Mouse (Mus musculus): ENCODE data around the gene Msh5. TPM values are rescaled to one million over a fixed set of nuclear protein-coding genes. Genes with fewer than 3 reads are reported as not detected.
"Not testable (repeated sequence)": the region's sequence is repeated elsewhere in the genome, so short reads cannot be mapped to it uniquely, and the experiment has no call there.

Msh5 gene
- total RNA-seq, 2 experiments from 2014 or later = 0.26 to 1.1 TPM

DNA sequence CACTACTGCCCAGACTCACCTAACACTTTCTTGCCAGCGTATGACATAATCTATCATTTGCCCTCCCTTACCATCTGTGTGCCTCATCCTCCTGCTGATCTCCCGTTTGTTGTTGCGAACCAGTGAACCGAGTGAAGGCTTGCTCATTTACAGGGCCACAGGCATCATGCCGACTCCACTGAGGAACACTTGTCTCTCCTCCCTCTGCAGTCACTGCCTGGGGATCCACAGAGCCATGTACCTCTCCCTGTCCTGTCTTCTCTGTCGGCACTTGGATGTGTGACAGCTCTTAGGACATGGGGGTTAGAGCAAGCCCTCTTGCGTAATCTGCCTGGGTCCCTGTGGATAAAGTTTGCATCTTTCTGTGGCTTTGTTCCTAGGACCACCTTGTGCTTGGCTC lies 37.0 kb downstream of the Msh5 start:
- no peak for DNase-seq (ENCODE audit: low spot score in 2 of 2)
- no peak overlapping the region for H3K27ac ChIP-seq
- no peak for TF ChIP-seq CTCF (conservative IDR thresholded peaks at IDR 0.05)
- no peak overlapping the region for H3K4me3 ChIP-seq

DNA sequence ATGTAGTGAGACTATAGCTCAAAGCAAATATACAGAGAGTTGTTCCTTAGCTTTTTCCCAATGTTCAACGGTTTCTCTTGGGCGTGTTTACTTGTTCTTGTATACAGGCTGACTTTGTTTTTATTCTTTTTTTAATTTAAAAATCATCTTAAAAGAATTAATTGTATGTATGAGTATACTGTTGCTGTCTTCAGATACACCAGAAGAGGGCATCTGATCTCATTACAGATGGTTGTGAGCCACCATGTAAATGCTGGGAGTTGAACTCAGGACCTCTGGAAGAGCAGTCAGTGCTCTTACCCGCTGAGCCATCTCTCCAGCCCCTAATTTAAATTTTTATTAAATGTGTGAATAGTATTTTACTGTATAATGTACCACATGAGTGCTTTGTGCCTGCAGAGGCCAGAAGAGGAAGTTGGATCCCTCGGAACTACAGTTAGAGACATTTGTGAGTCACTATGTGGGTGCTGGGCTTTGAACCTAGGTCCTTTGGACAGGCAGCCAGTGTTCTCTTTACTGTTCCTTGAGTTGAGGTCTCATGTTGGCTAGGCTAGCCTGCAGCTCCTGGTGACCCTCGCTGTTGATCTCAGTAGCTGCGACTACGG lies 39.1 kb downstream of the Msh5 start:
- no peak overlapping the region for H3K4me3 ChIP-seq
- peak; percentile 65 for TF ChIP-seq CTCF (conservative IDR thresholded peaks at IDR 0.05)
- H3K27ac ChIP-seq = no peak overlapping the region
- no peak for DNase-seq (ENCODE audit: low spot score in 2 of 2)

DNA sequence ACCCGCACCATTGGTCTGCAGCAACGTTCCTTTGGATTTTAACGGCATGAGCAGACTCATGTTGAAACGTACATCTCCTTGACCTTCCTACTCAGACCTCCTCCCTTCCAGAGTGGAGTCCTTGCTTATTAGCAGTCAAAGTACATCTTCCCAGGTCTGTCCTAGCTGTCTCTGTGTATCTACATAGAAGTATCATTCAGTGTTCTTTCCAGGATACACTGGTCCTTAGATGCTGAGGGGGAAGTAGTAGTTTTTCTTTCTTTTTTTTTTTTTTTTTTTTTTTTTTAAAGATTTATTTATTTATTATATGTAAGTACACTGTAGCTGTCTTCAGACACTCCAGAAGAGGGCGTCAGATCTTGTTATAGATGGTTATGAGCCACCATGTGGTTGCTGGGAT lies 40.6 kb downstream of the Msh5 start:
- not testable (repeated sequence) for DNase-seq (ENCODE audit: low spot score in 2 of 2); H3K4me3 ChIP-seq

DNA sequence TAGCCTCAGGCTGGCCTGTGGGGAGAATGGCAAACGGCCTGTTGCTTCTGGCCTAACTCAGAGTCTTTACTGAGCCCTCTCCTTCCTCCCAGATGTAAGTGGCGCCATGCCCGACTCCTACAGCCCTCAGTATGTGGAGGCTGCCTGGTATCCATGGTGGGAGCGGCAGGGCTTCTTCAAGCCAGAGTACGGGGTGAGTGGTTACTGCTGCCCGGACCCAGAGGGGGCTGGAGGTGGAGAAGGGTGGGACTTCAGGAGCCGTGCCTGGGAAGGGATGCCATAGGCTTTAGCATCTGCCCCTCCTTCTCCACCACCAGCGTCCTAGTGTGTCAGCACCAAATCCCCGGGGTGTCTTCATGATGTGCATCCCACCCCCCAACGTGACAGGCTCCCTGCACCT lies 41.4 kb downstream of the Msh5 start:
- no peak overlapping the region for H3K27ac ChIP-seq
- no peak for TF ChIP-seq CTCF (conservative IDR thresholded peaks at IDR 0.05)
- no peak overlapping the region for H3K4me3 ChIP-seq
- no peak for DNase-seq (ENCODE audit: low spot score in 2 of 2)

More for the DNA sequence above, 40.6 kb downstream of the Msh5 start:
- H3K27ac ChIP-seq = not testable (repeated sequence)

DNA sequence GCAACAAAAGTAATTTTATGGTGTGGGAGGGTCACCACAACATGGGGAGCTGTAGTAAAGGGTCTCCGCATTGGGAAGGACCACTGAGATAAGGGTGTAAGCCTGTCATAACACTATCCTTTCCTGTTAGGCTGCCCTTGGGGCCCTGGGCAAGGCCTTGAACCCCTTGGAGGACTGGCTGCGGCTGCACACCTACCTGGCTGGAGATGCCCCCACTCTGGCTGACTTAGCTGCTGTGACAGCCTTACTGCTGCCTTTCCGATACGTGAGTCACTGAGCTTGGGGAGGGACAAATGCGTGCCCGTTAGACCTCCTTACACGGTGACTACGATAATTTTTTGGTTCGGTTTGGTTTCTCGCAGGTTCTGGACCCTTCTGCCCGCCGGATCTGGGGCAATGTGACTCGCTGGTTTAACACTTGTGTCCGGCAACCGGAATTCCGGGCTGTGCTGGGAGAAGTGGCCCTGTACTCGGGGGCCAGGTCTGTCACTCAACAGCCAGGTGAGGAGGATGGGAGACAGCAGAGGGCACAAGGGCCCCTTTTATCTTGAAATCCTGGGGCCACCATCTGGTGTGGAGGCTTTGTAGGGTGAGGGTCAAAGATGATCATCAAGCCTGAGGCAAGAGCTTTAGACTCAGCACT lies 42.3 kb downstream of the Msh5 start:
- DNase-seq (ENCODE audit: low spot score in 2 of 2) = no peak
- TF ChIP-seq CTCF (conservative IDR thresholded peaks at IDR 0.05) = no peak
- Histone ChIP-seq H3K27ac (no peak overlapping the region), H3K4me3 (no peak overlapping the region)

DNA sequence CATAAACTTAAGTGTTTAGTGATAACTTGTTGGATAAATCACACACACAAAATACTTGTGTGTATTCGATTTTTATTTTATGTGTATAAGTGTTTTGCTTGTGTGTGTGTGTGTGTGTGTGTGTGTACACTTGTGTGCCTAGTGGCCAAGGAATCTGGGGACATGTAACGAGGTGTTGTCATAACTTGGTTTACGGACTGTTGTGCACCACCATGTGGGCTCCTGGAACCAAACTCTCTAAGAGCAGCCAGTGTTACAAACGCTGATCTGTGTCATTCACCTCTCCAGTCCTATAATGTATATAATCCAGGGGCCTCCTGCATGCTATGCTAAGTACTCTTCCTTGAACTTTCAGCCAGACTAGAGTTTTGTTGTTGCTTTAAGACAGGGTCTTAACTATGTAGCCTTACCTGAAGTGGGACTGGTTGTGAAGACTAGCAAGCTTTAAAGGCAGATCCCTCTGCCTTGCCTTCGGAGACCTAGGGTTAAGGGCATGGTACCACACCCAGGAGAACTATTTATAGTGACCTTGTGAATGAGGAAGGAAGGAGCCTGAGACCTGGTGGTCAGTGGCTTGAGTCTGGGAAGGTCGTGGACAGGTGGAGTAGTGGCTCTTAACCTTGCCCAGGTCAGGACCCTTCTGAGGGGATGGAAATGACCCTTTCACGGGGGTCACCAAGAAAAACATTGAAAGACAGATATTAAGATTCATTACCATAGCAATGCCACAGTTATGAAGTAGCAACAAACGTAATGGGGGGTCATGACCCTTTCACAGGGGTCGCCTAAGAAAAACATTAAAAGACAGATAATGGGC lies 43.3 kb downstream of the Msh5 start:
- Histone ChIP-seq H3K4me3 (no peak overlapping the region), H3K27ac (no peak overlapping the region)
- DNase-seq (ENCODE audit: low spot score in 2 of 2) = no peak
- no peak for TF ChIP-seq CTCF (conservative IDR thresholded peaks at IDR 0.05)

DNA sequence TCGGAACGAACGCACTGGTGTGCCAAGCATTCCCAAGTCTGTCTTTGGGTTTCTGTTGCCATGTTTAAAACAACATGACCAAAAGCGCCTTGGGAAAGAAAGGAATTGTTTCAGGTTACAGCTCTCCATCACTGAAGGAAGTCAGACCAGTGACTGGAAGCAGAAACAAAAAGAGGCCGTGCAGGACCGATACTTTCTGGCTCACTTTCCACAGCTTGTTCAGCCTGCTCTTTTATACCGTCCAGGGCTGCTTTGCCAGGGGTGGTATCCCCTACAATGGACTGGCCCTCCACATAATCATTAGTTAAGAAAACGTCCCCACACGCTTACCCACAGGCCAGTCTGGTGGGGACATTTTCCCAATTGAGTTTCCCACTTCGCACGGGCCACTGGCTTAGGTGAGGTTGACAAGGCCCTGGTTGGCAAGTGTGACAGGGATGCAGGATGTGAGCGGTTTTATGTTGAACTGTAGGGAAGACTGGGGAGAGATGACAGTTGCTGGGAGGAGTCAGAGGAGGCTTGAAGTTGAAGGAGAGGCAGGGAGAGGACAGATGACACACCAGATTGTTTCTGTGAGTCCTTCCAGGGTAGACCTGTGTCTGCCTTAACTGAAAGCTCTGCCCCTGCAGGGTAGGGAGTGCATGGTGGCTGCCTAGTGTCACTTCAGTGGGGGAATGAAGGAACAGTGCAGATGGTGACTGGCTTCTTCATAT lies 44.2 kb downstream of the Msh5 start:
- Histone ChIP-seq H3K27ac (no peak overlapping the region), H3K4me3 (peak overlapping the region; percentile 34)
- TF ChIP-seq CTCF (conservative IDR thresholded peaks at IDR 0.05) = no peak
- no peak for DNase-seq (ENCODE audit: low spot score in 2 of 2)

DNA sequence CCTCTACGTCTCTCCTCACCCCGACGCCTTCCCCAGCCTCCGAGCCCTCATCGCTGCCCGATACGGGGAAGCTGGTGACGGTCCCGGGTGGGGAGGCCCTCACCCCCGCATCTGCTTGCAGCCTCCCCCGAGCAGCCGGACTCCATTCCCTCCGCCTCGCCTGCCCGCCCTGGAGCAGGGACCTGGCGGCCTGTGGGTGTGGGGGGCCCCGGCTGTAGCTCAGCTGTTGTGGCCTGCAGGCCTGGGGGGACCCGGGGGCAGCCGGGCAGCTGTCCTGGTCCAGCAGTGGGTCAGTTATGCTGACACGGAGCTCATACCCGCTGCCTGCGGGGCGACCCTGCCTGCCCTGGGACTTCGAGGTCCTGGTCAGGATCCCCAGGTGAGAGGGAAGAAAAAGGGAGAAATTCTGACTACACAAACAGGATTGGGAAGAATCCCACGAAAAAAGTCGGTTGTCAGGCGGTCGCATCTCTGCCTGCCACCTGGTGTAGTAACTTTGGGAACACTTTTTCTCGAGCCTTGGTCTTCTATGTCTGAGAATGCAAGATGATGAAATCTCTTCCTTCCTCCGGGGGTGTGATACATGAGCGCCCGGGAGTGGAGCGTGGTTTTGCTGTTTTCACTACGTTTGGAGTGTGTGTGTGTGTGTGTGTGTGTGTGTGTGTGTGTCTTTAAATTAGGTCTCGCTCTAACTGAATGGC lies 44.9 kb downstream of the Msh5 start:
- no peak for DNase-seq (ENCODE audit: low spot score in 2 of 2)
- TF ChIP-seq CTCF (conservative IDR thresholded peaks at IDR 0.05) = no peak
- Histone ChIP-seq H3K27ac (peak overlapping the region; percentile 100), H3K4me3 (peak overlapping the region; percentile 89)

DNA sequence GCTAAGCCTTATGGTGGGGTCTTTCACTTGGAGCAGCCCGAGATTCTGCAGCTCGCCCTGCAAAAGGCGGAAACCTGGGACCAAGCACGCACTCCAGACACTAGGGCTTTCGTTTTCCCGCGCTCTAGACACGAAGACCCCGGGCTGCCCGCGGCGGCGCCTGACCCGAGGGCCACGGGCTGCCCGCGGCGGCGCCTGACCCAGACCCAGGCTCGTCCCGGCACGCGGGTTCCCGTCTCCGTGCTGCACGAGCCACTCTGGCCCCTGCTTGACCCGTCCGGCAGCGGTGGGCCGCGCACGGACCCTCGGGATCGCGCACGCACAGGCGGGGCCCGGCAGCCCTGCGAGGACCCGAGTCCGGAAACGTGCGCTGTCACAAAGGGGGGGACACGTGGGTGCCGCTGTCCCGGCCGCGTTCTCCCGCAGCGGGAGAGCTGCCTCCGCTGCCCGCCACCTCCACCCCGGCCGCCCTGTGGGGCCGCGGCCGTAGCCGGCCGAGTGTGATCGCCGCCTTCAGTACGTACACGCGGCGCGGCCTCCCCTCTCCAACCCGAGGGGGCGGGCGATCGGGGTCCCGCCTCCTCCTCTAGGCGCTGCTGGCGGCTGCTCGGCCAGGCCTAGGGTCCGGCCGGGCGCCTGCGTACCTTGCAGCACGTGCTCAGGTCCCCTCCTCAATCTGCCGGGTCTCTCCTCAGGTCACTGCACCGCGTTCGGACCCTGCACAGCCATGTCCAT lies 45.7 kb downstream of the Msh5 start, which contains the start of gene Vars:
Gene Vars (plus strand): TSS at position 271 of the 735 bp plus-strand sequence.
- peak; percentile 60 to 74 for DNase-seq (ENCODE audit: low spot score in 2 of 2)
- Histone ChIP-seq H3K4me3 (peak within 1 kb of the TSS; percentile 89), H3K27ac (peak within 1 kb of the TSS; percentile 100)
- TF ChIP-seq CTCF (conservative IDR thresholded peaks at IDR 0.05) = no peak

DNA sequence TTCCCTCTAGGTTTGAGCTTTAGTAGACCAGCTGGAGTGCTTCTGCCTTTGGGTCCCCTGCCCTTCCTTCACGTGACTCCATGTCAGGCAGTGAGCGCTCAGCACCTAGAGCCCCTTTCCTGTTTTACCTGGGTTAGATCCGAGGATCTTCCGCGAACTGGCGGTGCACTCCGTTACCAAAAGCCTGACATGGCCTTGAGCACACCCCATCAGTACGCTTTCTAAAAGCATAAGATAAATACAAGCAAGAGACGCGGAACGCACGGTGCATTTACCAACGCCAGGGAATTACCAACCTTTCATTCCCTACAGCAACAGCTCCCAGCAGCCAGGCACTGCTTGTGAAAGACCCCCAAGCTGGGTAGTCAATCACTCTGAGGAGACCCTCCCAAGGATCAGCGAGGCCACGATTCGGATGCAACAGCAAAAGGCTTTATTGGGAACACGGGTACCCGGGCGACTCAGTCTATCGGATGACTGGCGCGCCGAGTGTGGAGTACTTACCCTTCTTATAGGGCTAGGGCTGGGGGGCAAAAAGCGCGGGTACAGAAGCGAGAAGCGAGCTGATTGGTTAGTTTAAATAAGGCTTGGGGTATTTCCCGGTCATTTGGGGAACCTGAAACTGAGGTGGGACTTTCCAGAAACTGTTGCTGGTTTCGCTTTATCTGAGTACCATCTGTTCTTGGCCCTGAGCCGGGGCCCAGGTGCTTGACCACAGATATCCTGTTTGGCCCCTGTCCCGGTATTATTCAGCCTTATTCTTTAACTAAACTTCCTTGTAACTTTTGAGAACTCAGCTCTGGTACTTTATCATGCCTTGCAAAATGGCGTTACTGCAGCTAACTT lies 46.5 kb downstream of the Msh5 start:
- H3K4me3 ChIP-seq = peak overlapping the region; percentile 89
- DNase-seq (ENCODE audit: low spot score in 2 of 2) = not testable (repeated sequence)
- H3K27ac ChIP-seq = peak overlapping the region; percentile 100
